Mouse (Mus musculus): ENCODE results near the gene Hjurp. TPM values are rescaled to one million over a fixed set of nuclear protein-coding genes. Genes with fewer than 3 reads are reported as not detected.

Hjurp gene
- polyA plus RNA-seq, 1 experiment from 2014 or later = 56.3 TPM

GRCm38 (mm10) chr1:88304261-88304985 lies 27.0 kb upstream of the Hjurp start:
- H3K27ac ChIP-seq = no peak overlapping the region
- no peaks in the 10 kb centered on the region for H3K27me3 ChIP-seq (ENCODE audit: insufficient read depth, low read length)
- no peaks in the 10 kb centered on the region for H3K4me1 ChIP-seq (replicated peaks; ENCODE audit: insufficient read depth, low read length)
- H3K4me2 ChIP-seq (ENCODE audit: low read length) = no peak overlapping the region
- peaks cover 53% of the 10 kb centered on the region for H3K9me3 ChIP-seq (replicated peaks; ENCODE audit: low read length)
- no peak overlapping the region for H3K9ac ChIP-seq (ENCODE audit: low read depth, low read length)
- ATAC-seq (replicated peaks; ENCODE audit: low FRiP score, low read depth) (no peak), DNase-seq (ENCODE audit: low spot score) (peak; percentile 8)
- no peak overlapping the region for H3K4me3 ChIP-seq (replicated peaks; ENCODE audit: low read depth, low read length)
- WGBS = 60% methylated on average over 8 of the region's 8 CpGs
- no peak for TF ChIP-seq CTCF (IDR thresholded peaks at IDR 0.05; ENCODE audit: low read depth)
- H3K36me3 ChIP-seq (ENCODE audit: insufficient read depth, low read length) = no peaks in the 10 kb centered on the region

- no peaks in the 10 kb centered on the region for H3K36me3 ChIP-seq (ENCODE audit: insufficient read depth, low read length)
- 62% methylated on average over 6 of the region's 6 CpGs for WGBS
- no peak for TF ChIP-seq CTCF (IDR thresholded peaks at IDR 0.05; ENCODE audit: low read depth)
- peak; percentile 10 for DNase-seq (ENCODE audit: low spot score)
- H3K9ac ChIP-seq (ENCODE audit: low read depth, low read length) = no peak overlapping the region
- H3K4me2 ChIP-seq (ENCODE audit: low read length) = no peak overlapping the region
- H3K9me3 ChIP-seq (replicated peaks; ENCODE audit: low read length) = peaks cover 51% of the 10 kb centered on the region
- ATAC-seq (replicated peaks; ENCODE audit: low FRiP score, low read depth) = no peak
- H3K4me1 ChIP-seq (replicated peaks; ENCODE audit: insufficient read depth, low read length) = no peaks in the 10 kb centered on the region
- H3K27ac ChIP-seq = no peak overlapping the region
- no peak overlapping the region for H3K4me3 ChIP-seq (replicated peaks; ENCODE audit: low read depth, low read length)
- no peaks in the 10 kb centered on the region for H3K27me3 ChIP-seq (ENCODE audit: insufficient read depth, low read length)
Observed at GRCm38 (mm10) chr1:88303762-88304161, 26.3 kb upstream of the Hjurp start.

- peak; percentile 4 for DNase-seq (ENCODE audit: low spot score)
- Histone ChIP-seq H3K4me2 (ENCODE audit: low read length) (no peak overlapping the region), H3K27me3 (ENCODE audit: insufficient read depth, low read length) (no peaks in the 10 kb centered on the region), H3K4me1 (replicated peaks; ENCODE audit: insufficient read depth, low read length) (no peaks in the 10 kb centered on the region), H3K9me3 (replicated peaks; ENCODE audit: low read length) (peaks cover 54% of the 10 kb centered on the region), H3K27ac (no peak overlapping the region), H3K36me3 (ENCODE audit: insufficient read depth, low read length) (no peaks in the 10 kb centered on the region), H3K4me3 (replicated peaks; ENCODE audit: low read depth, low read length) (no peak overlapping the region), H3K9ac (ENCODE audit: low read depth, low read length) (no peak overlapping the region)
- ATAC-seq (replicated peaks; ENCODE audit: low FRiP score, low read depth) = peak; percentile 10; the same call in 1 of the 2 replicates
- no peak for TF ChIP-seq CTCF (IDR thresholded peaks at IDR 0.05; ENCODE audit: low read depth)
- 64% methylated on average over 14 of the region's 14 CpGs for WGBS
Observed at GRCm38 (mm10) chr1:88302057-88302740, 24.8 kb upstream of the Hjurp start.

- peak; percentile 36 for DNase-seq (ENCODE audit: low spot score)
Observed at GRCm38 (mm10) chr1:88301121-88302014, 23.9 kb upstream of the Hjurp start.

GRCm38 (mm10) chr1:88300301-88301050 lies 23.0 kb upstream of the Hjurp start:
- Histone ChIP-seq H3K9me3 (replicated peaks; ENCODE audit: low read length) (peaks cover 49% of the 10 kb centered on the region), H3K4me1 (replicated peaks; ENCODE audit: insufficient read depth, low read length) (no peaks in the 10 kb centered on the region), H3K27ac (no peak overlapping the region), H3K4me3 (replicated peaks; ENCODE audit: low read depth, low read length) (no peak overlapping the region), H3K9ac (ENCODE audit: low read depth, low read length) (no peak overlapping the region), H3K27me3 (ENCODE audit: insufficient read depth, low read length) (no peaks in the 10 kb centered on the region), H3K4me2 (ENCODE audit: low read length) (no peak overlapping the region), H3K36me3 (ENCODE audit: insufficient read depth, low read length) (no peaks in the 10 kb centered on the region)
- ATAC-seq (replicated peaks; ENCODE audit: low FRiP score, low read depth) = no peak; the same call in 1 of the 2 replicates
- no peak for TF ChIP-seq CTCF (IDR thresholded peaks at IDR 0.05; ENCODE audit: low read depth)
- WGBS = 40% methylated on average over 5 of the region's 5 CpGs
- DNase-seq (ENCODE audit: low spot score) = peak; percentile 3

More at GRCm38 (mm10) chr1:88301121-88302014, 23.9 kb upstream of the Hjurp start:
- ATAC-seq (replicated peaks; ENCODE audit: low FRiP score, low read depth) = peak; percentile 14
- TF ChIP-seq CTCF (IDR thresholded peaks at IDR 0.05; ENCODE audit: low read depth) = peak; percentile 63
- H3K27me3 ChIP-seq (ENCODE audit: insufficient read depth, low read length) = no peaks in the 10 kb centered on the region
- no peak overlapping the region for H3K4me2 ChIP-seq (ENCODE audit: low read length)
- H3K4me1 ChIP-seq (replicated peaks; ENCODE audit: insufficient read depth, low read length) = no peaks in the 10 kb centered on the region
- no peaks in the 10 kb centered on the region for H3K36me3 ChIP-seq (ENCODE audit: insufficient read depth, low read length)
- H3K4me3 ChIP-seq (replicated peaks; ENCODE audit: low read depth, low read length) = no peak overlapping the region
- 70% methylated on average over 9 of the region's 9 CpGs for WGBS
- no peak overlapping the region for H3K27ac ChIP-seq
- peaks cover 50% of the 10 kb centered on the region for H3K9me3 ChIP-seq (replicated peaks; ENCODE audit: low read length)
- no peak overlapping the region for H3K9ac ChIP-seq (ENCODE audit: low read depth, low read length)
